Mouse (Mus musculus) heart, embryonic 14.5 days (tissue): Measurements from ENCODE around the gene Sfta2. TPM values are rescaled to one million over a fixed set of nuclear protein-coding genes. Genes with fewer than 3 reads are reported as not detected.

Experiments
- ATAC-seq: fragments of 200-750 bp; cut with Nextera tagmentation; 2 replicates; pipeline ENCODE4 v1.8.0; 2017; ENCODE audit warnings: low read depth, moderate TSS enrichment; ENCODE audit not compliant: insufficient number of reproducible peaks, insufficient read depth, low FRiP score
- H3K27ac ChIP-seq, 2 experiments: fragments of 200-500 bp in 1 of 2; fragments of 300-500 bp in 1 of 2; sonication (generic) in 1 of 2; replicated peaks in 1 of 2; 2 replicates each; pipeline ENCODE4 v1.5.1; 2012 to 2014; ENCODE audit warnings: low read depth in 2 of 2, low read length in 2 of 2, control low read depth in 1 of 2, mild to moderate bottlenecking in 1 of 2, mixed read lengths in 1 of 2; ENCODE audit not compliant: control insufficient read depth in 1 of 2, insufficient read depth in 1 of 2
- H3K27me3 ChIP-seq: fragments of 300-500 bp; sonication (generic); 2 replicates; pipeline ENCODE4 v1.6.1; 2014; ENCODE audit warnings: mild to moderate bottlenecking, low read length, control low read depth; ENCODE audit not compliant: control insufficient read depth, insufficient read depth
- H3K36me3 ChIP-seq: fragments of 300-500 bp; sonication (generic); 2 replicates; pipeline ENCODE4 v1.6.1; 2014; ENCODE audit warnings: mild to moderate bottlenecking, control low read depth, low read length, mixed read lengths; ENCODE audit not compliant: control insufficient read depth, insufficient read depth
- H3K4me1 ChIP-seq, 2 experiments: fragments of 200-500 bp in 1 of 2; fragments of 300-500 bp in 1 of 2; sonication (generic) in 1 of 2; 2 replicates each; pipeline ENCODE4 v1.6.1; 2012 to 2014; ENCODE audit warnings: low read length in 2 of 2, control low read depth in 1 of 2, mixed read lengths in 1 of 2; ENCODE audit not compliant: control insufficient read depth in 2 of 2, insufficient read depth in 2 of 2
- H3K4me2 ChIP-seq: fragments of 300-500 bp; sonication (generic); 2 replicates; pipeline ENCODE4 v1.6.1; 2014; ENCODE audit warnings: mild to moderate bottlenecking, low read length
- H3K4me3 ChIP-seq, 2 experiments: fragments of 200-500 bp in 1 of 2; fragments of 300-500 bp in 1 of 2; sonication (generic) in 1 of 2; 2 replicates each; pipeline ENCODE4 v1.5.1; 2012 to 2014; ENCODE audit warnings: low read length in 2 of 2, mild to moderate bottlenecking in 2 of 2, control low read depth in 1 of 2, low read depth in 1 of 2, moderate library complexity in 1 of 2; ENCODE audit not compliant: control insufficient read depth in 1 of 2, insufficient read depth in 1 of 2
- H3K9ac ChIP-seq: fragments of 300-500 bp; sonication (generic); 2 replicates; pipeline ENCODE4 v1.6.1; 2014; ENCODE audit warnings: mild to moderate bottlenecking, low read length
- H3K9me3 ChIP-seq: fragments of 300-500 bp; sonication (generic); 2 replicates; pipeline ENCODE4 v1.6.1; 2016; ENCODE audit warnings: low read length, control low read depth; ENCODE audit not compliant: control insufficient read depth
- WGBS: fragments of 180-500 bp; shearing (Covaris S2); extraction: QIAGEN DNeasy Blood & Tissue Kit; methylation state at CpG from one replicate; pipeline ENCODE4 v1.1.7; 2014; 5-methylcytosine and 5-hydroxymethylcytosine counted together
- polyA plus RNA-seq: library from polyadenylated mRNA; unstranded; fragments of >200 nt; fragmentation: Nextera tagmentation; extraction: Ambion mirVana; gene quantifications from 2 replicates; pipeline ENCODE4 v1.2.1, GENCODE M21; 2014

Sfta2 gene
- polyA plus RNA-seq, 1 experiment from 2014 or later: not detected

DNA sequence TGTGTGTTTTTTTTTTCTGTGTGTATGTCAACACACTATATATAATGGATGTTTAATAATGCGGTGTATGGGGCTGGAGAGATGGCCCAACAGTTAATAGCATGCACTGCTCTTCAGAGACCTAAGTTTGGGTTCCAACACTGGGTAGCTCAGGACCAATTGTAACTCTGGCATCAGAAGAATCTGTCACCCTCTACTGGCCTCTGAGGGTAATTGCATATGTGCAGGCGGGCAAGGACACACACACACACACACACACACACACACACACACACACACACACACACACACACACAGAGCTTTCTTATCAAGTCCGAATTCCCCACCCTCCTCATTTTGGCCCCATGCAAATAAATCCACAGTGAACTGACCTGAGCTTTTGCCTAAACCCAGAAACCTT, 33.9 kb downstream of the Sfta2 start:
- Histone ChIP-seq H3K36me3 (no peaks in the 10 kb centered on the region), H3K27ac (no peak overlapping the region), H3K27me3 (no peaks in the 10 kb centered on the region), H3K9ac (no peak overlapping the region), H3K4me2 (no peak overlapping the region), H3K4me1 (peaks cover 6 to 12% of the 10 kb centered on the region in 2 experiments), H3K4me3 (no peak overlapping the region), H3K9me3 (no peaks in the 10 kb centered on the region)
- ATAC-seq: no peak
- 77% methylated on average over 3 of the region's 3 CpGs for WGBS

DNA sequence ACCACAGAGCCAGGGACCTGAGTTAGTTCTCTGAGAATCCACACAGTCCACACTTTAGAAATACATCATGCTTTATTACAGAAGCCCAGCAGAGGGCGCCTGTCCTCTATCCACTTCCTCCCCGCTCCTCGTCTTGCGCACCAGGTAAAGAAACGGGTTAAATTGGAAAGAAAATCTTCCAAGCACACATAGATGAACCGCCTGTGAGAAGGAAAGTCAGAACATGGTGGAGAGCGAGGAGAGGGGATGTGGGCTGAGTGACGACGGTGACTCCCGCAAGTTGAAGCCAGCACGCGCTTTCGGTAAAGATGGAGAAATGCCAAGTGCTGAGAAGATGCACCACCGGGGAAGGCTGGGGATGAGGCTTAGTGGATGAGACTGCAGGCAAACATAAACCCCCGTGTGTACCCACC, 34.4 kb downstream of the Sfta2 start:
- Histone ChIP-seq H3K9me3 (no peaks in the 10 kb centered on the region), H3K4me2 (peak overlapping the region; percentile 67), H3K9ac (peak overlapping the region; percentile 36; the same call in 1 of the 2 replicates), H3K4me3 (peak overlapping the region; percentile 35 to 37), H3K27ac (no peak overlapping the region), H3K36me3 (no peaks in the 10 kb centered on the region), H3K27me3 (no peaks in the 10 kb centered on the region), H3K4me1 (peaks cover 6 to 12% of the 10 kb centered on the region in 2 experiments)
- no peak for ATAC-seq
- 2% methylated on average over 15 of the region's 15 CpGs for WGBS

DNA sequence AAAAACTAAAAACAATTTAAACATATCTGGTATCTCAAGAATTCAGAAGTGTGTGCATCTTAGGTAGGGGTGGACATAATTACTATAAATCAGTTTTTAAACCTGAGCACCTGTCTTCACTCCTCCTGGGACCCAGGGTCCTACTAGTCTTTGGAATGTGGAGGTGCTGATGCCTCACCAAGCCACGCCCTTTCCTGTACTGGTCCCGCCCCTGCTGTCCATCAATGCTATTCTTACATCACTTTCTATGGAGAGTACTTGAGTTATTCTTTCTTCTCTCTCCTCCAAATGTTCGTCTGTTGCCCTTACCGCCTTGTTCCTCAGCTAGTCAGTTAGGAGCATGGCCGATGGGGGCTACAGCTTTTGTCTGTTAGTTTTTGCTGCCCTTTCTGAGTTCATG, 35.0 kb downstream of the Sfta2 start:
- Histone ChIP-seq H3K27me3 (no peaks in the 10 kb centered on the region), H3K4me3 (no peak overlapping the region), H3K36me3 (no peaks in the 10 kb centered on the region), H3K4me1 (peaks cover 6 to 12% of the 10 kb centered on the region in 2 experiments), H3K4me2 (peak overlapping the region; percentile 67; the same call in 1 of the 2 replicates), H3K9ac (no peak overlapping the region), H3K27ac (no peak overlapping the region), H3K9me3 (no peaks in the 10 kb centered on the region)
- no peak for ATAC-seq
- 31% methylated on average over 5 of the region's 5 CpGs for WGBS

DNA sequence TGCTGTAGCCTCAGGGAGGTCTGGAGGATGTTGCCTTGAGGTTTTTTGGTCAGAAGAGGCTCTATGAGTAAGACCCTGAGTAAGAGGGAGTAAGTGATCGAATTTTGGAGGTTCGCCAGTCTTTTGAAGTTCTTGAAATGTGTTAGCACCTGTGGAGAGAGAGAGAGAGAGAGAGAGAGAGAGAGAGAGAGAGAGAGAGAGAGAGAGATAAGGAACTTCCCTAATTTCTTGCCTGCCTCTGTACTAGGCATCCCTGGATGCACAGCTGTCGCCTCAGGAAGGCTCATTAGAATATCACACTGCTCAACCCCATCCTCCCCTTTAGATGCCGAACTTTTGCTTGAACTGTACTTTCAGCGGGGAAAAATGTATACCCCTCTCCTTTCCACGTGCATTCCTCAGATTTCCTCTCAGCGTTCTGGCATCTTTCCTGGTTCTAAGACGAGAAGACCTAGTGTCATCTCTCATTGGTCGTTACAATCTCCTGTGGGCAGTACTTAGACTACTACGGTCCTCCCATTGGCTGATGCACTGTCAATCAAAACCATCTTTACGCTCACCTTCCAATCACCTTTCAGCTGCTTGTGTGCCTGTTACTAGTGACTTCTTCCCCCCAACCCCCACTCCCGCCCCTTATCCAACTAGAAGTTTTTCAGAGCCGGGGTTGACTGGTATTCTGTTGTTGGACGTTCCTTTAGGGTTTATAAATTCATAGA, 37.3 kb downstream of the Sfta2 start:
- Histone ChIP-seq H3K27ac (peak overlapping the region; percentile 62; a peak in 3 of 4 replicates), H3K4me1 (peaks cover 6 to 12% of the 10 kb centered on the region in 2 experiments), H3K27me3 (peaks cover 5% of the 10 kb centered on the region), H3K36me3 (no peaks in the 10 kb centered on the region), H3K4me3 (peak overlapping the region in 1 of 2 experiments; percentile 17; a peak in 1 of 4 replicates), H3K9ac (no peak overlapping the region), H3K4me2 (peak overlapping the region; percentile 57), H3K9me3 (no peaks in the 10 kb centered on the region)
- WGBS: 13% methylated on average over 14 of the region's 14 CpGs
- peak; percentile 85 for ATAC-seq

DNA sequence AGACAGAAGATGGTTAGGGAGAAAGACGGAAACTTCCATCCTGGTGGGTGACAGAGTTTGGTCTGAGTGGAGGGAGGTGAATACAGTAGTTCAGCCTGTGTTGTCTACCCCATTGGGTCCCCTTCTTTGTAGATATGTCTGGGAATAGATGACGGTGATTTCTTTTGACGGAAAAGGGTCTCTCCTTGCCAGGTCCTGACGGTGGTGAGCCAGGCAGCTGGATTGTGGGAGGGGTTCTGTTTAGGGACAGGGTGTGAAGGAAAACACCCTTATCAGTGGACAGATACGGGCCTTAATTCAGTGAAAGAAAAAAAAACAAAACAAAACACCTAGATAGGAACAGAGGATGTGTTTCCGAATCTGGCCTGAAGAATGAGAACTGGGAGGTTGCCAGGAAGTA, 38.0 kb downstream of the Sfta2 start:
- H3K4me2 ChIP-seq: peak overlapping the region; percentile 57
- H3K27ac ChIP-seq: peak overlapping the region; percentile 62
- H3K27me3 ChIP-seq: peaks cover 12% of the 10 kb centered on the region
- no peaks in the 10 kb centered on the region for H3K36me3 ChIP-seq
- H3K4me1 ChIP-seq: peaks cover 3 to 12% of the 10 kb centered on the region in 2 experiments
- H3K9me3 ChIP-seq: no peaks in the 10 kb centered on the region
- H3K9ac ChIP-seq: no peak overlapping the region; the same call in 1 of the 2 replicates
- 29% methylated on average over 6 of the region's 6 CpGs for WGBS
- no peak for ATAC-seq
- peak overlapping the region in 1 of 2 experiments; percentile 10; a peak in 1 of 4 replicates for H3K4me3 ChIP-seq

DNA sequence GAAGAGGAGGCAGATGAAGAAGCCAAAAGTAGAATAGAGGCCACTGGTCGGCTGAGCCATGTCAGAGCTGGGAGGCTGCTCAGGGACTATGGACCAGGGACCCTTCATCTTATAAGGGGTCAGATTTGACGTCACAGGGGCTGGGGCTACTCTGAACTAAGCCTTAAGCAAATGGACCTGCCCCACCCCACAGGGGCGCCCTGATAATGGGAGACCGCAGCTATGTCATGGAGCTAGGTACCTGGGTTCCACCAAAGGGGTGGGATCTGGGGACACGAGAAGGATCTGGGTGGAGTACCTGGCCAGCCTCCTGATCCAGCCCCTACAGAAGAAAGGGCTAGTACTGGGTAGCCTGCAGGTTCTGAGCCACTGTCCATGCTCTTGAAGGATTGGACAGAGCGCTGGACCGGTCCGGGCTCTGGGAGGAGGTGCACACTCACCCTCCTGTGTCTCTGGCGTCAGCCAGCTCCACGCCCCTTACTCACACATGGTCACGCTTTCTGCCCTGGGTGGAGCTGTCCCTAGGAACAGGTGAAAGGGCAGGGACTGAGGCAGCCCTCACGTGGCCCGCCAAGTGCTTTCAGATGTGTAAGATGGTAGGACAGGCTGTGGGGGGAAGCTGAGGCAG, 42.4 kb downstream of the Sfta2 start, which contains the start of gene Mucl3:
Mucl3 (minus strand) TSS at position 87 of the 628 bp plus-strand sequence.
- Histone ChIP-seq H3K9ac (no peak within 1 kb of the TSS), H3K4me3 (no peak within 1 kb of the TSS), H3K4me2 (no peak within 1 kb of the TSS), H3K9me3 (no peaks in the 10 kb centered on the region), H3K27ac (no peak within 1 kb of the TSS), H3K4me1 (peaks cover 0 to 7% of the 10 kb centered on the region in 2 experiments; a peak in 2 of 4 replicates), H3K27me3 (peaks cover 16% of the 10 kb centered on the region), H3K36me3 (no peaks in the 10 kb centered on the region)
- no peak for ATAC-seq
- WGBS: 69% methylated on average over 13 of the region's 13 CpGs

DNA sequence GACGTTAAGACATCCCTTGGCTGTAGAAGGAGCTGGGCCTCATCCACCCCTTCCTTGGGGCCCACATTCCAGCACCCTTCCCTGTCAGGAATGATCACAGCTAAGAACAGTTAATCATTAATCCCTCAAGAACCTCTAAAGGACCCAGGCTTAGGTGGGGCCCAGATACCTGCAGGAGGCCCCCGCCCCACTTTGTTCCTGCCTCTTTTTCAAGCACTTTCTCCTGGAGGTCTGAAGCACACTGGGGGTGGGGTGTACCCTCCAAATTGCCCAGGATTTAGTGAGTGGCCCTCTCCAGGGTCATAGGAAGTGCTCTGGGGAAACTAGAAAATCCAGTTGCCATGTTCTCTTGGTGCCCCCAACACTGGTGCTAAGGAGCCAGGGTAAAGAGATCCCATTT, 48.1 kb downstream of the Sfta2 start:
- H3K4me1 ChIP-seq: no peaks in the 10 kb centered on the region
- peaks cover 4% of the 10 kb centered on the region; the same call in 1 of the 2 replicates for H3K27me3 ChIP-seq
- no peak overlapping the region for H3K4me2 ChIP-seq
- no peaks in the 10 kb centered on the region for H3K9me3 ChIP-seq
- H3K9ac ChIP-seq: no peak overlapping the region
- H3K36me3 ChIP-seq: no peaks in the 10 kb centered on the region
- H3K27ac ChIP-seq: no peak overlapping the region
- WGBS: 66% methylated on average over 2 of the region's 2 CpGs
- H3K4me3 ChIP-seq: no peak overlapping the region
- ATAC-seq: no peak
